Mouse (Mus musculus) ES-Bruce4 (cell line): ENCODE data around the gene Mtmr3.

Experiments
- CTCF ChIP-seq: IDR thresholded peaks from one replicate; pipeline ENCODE4 v1.8.1; 2011; ENCODE audit warnings: low read depth, low read length
- EP300 ChIP-seq: IDR thresholded peaks from 2 replicates; pipeline ENCODE4 v1.6.1; 2011; ENCODE audit warnings: low read depth, low read length; ENCODE audit not compliant: insufficient read depth
- POLR2A ChIP-seq: IDR thresholded peaks from one replicate; pipeline ENCODE4 v1.8.1; 2011; ENCODE audit warnings: low read length; ENCODE audit not compliant: insufficient read depth

DNA sequence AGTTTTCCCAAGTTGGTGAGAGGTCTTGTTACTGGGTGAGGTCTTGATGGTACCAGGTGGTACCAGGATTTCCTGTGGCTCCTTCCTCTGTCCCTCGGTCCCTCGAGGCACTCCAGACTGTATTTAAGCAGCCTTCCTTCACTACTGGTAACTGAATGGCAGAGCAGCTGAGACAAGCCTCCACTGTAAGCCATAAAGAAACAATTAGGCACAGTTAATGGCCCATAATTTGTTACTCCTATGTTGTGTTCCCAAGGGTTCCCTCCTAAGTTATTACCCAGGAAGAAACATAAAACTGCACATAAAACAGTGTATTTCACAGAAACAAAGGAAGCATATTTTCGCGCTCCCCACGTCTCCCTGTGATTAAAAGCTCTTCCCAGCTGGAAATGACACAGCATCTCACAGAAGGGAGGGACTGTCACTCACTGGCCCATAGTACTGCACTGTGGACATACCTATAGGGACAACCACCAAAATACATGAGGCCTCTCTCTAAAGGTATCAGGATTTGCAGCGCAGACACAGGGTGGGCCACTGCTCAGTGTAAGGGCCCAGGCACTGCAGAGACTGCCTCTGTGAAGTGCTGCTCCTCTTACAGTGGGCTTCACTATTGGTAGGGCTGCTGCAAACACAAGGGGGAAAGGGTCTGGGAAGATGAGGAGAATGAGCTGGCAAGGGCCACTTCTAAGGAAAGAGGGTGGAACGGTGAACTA lies 122.0 kb downstream of the Mtmr3 start:
- TF ChIP-seq CTCF: no peak
- TF ChIP-seq POLR2A: no peak
- no peak for TF ChIP-seq EP300
